Mouse (Mus musculus) hindbrain, embryonic 16.5 days (tissue): ENCODE measurements around the gene Ccna1. TPM values are rescaled to one million over a fixed set of nuclear protein-coding genes. Genes with fewer than 3 reads are reported as not detected.

Experiments used
- ATAC-seq: fragments of 200-750 bp; cut with Nextera tagmentation; 2 replicates; pipeline ENCODE4 v1.8.0; 2017; ENCODE audit warnings: moderate TSS enrichment, moderate library complexity
- H3K27ac ChIP-seq: fragments of 300-500 bp; sonication (generic); 2 replicates; pipeline ENCODE4 v1.5.1; 2014; ENCODE audit warnings: low read depth, mild to moderate bottlenecking, control low read depth, low read length, moderate library complexity
- H3K27me3 ChIP-seq: fragments of 300-500 bp; sonication (generic); replicated peaks from 2 replicates; pipeline ENCODE4 v1.6.1; 2014; ENCODE audit warnings: low read length; ENCODE audit not compliant: control insufficient read depth, insufficient read depth
- H3K36me3 ChIP-seq: fragments of 300-500 bp; sonication (generic); 2 replicates; pipeline ENCODE4 v1.6.1; 2014; ENCODE audit warnings: mild to moderate bottlenecking, low read length, moderate library complexity, mixed read lengths; ENCODE audit not compliant: control insufficient read depth, insufficient read depth
- H3K4me1 ChIP-seq: fragments of 300-500 bp; sonication (generic); 2 replicates; pipeline ENCODE4 v1.6.1; 2014; ENCODE audit warnings: low read depth, low read length; ENCODE audit not compliant: control insufficient read depth, insufficient read depth
- H3K4me2 ChIP-seq: fragments of 300-500 bp; sonication (generic); 2 replicates; pipeline ENCODE4 v1.6.1; 2014; ENCODE audit warnings: mild to moderate bottlenecking, low read length, control low read depth, moderate library complexity
- H3K4me3 ChIP-seq: fragments of 300-500 bp; sonication (generic); 2 replicates; pipeline ENCODE4 v1.5.1; 2014; ENCODE audit warnings: mild to moderate bottlenecking, low read length, control low read depth, moderate library complexity
- H3K9ac ChIP-seq: fragments of 300-500 bp; sonication (generic); 2 replicates; pipeline ENCODE4 v1.6.1; 2014; ENCODE audit warnings: low read depth, mild to moderate bottlenecking, control low read depth, low read length, moderate library complexity
- H3K9me3 ChIP-seq: fragments of 300-500 bp; sonication (generic); 2 replicates; pipeline ENCODE4 v1.6.1; 2014; ENCODE audit warnings: mild to moderate bottlenecking, low read length, moderate library complexity; ENCODE audit not compliant: control insufficient read depth
- WGBS: fragments of 180-500 bp; shearing (Covaris S2); extraction: QIAGEN DNeasy Blood & Tissue Kit; methylation state at CpG from one replicate; pipeline ENCODE4 v1.1.7; 2014; 5-methylcytosine and 5-hydroxymethylcytosine counted together
- polyA plus RNA-seq: library from polyadenylated mRNA; unstranded; fragments of >200 nt; fragmentation: Nextera tagmentation; extraction: Ambion mirVana; gene quantifications from 2 replicates; pipeline ENCODE4 v1.2.1, GENCODE M21; 2015

Gene Ccna1
- polyA plus RNA-seq, 1 experiment from 2014 or later, result 1.4 TPM

DNA sequence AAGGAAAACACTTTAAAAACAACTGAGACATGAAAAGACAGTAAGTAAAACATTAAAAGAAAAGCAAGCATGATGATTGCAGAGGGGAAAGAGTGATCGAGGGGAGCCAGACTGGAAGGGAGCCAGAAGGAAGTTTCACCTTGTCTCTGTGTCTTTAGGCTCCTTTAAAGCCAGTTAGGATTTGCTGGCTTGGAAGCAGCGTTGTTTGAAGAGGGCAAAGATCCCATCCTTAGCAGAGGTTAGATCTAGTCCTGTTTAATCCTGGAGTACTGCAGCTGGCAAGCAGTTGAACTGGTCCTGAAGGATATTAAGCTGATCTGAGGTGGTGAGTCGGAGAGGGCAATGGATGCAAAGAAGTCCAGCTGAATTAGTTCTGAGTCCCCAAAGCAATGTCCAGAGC lies 33.5 kb upstream of the Ccna1 start:
- ATAC-seq, result no peak
- Histone ChIP-seq H3K4me1 (no peaks in the 10 kb centered on the region), H3K9ac (no peak overlapping the region), H3K4me3 (no peak overlapping the region), H3K27ac (no peak overlapping the region), H3K27me3 (no peaks in the 10 kb centered on the region), H3K9me3 (no peaks in the 10 kb centered on the region), H3K4me2 (no peak overlapping the region), H3K36me3 (no peaks in the 10 kb centered on the region)
- 80% methylated on average over 3 of the region's 3 CpGs for WGBS

DNA sequence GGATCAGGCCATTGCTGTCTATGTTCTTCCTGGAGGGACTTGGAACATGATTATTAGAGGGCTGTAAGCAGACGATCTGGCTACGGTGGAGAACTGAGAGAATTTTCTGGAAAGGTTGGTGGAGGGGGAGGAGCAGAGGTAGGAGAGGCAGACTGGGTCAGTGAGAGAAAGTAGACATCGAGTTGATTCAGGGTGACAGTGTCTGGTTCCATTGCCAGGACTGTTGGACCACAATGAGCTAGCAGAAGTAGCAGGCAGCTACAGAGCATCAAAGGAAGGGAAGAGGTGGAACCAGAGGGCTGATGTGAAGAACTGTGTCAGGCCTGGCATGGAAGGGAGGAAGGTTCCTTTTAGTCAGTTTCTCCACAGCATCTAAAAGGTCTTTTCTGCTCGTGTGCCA lies 33.1 kb upstream of the Ccna1 start:
- no peak for ATAC-seq
- WGBS, result 77% methylated on average over 4 of the region's 4 CpGs
- H3K27ac ChIP-seq, result no peak overlapping the region
- no peaks in the 10 kb centered on the region for H3K27me3 ChIP-seq
- no peaks in the 10 kb centered on the region for H3K9me3 ChIP-seq
- H3K4me3 ChIP-seq, result no peak overlapping the region
- H3K4me1 ChIP-seq, result no peaks in the 10 kb centered on the region
- H3K9ac ChIP-seq, result no peak overlapping the region
- no peak overlapping the region for H3K4me2 ChIP-seq
- no peaks in the 10 kb centered on the region for H3K36me3 ChIP-seq

DNA sequence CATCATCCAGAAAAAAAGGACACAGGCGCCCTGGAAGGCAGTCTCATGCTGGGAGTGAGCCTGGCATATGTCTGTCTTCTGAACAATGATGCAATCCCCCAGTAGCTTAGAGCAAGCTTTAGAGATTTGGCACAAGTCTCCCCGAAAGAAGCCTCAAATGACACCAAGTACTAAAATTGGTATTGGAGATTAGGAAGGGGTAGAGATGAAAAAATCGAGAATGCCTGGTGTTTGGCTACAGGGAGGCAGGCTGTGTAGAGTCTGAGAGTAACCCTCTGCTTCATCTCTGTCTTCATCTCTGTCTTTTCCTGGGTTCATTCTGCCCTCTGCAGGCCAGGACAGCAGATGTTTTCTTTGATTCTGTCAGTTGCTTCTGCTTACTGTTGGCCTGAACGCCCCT lies 32.1 kb upstream of the Ccna1 start:
- no peaks in the 10 kb centered on the region for H3K27me3 ChIP-seq
- 60% methylated on average over 4 of the region's 4 CpGs for WGBS
- no peak overlapping the region for H3K4me3 ChIP-seq
- H3K4me2 ChIP-seq, result no peak overlapping the region
- ATAC-seq, result no peak; the same call in 1 of the 2 replicates
- H3K9ac ChIP-seq, result no peak overlapping the region
- no peaks in the 10 kb centered on the region for H3K4me1 ChIP-seq
- no peaks in the 10 kb centered on the region for H3K36me3 ChIP-seq
- no peak overlapping the region for H3K27ac ChIP-seq
- H3K9me3 ChIP-seq, result no peaks in the 10 kb centered on the region

DNA sequence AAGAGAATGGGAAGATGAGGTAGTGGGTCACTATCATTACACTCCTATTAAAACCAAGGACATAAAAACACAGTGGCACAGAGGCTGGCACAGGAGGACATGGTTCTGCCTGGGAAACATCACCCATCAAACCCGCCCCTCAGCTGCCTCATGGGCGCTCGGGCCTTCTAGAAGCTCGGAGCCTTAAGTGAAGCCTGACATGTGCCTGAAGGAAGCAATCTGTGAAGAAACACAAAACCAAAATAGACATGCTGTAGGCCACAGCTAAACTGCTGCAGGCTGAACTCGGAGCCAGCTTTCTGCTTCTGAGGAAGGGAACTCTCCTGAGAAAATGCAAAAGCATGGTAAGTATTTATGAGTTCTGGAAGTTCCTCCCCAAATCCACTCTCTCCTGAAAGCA lies 31.6 kb upstream of the Ccna1 start:
- Histone ChIP-seq H3K4me1 (no peaks in the 10 kb centered on the region), H3K4me3 (no peak overlapping the region), H3K36me3 (no peaks in the 10 kb centered on the region), H3K27ac (no peak overlapping the region), H3K4me2 (no peak overlapping the region), H3K27me3 (no peaks in the 10 kb centered on the region), H3K9ac (no peak overlapping the region), H3K9me3 (no peaks in the 10 kb centered on the region)
- no peak for ATAC-seq
- 85% methylated on average over 5 of the region's 5 CpGs for WGBS

DNA sequence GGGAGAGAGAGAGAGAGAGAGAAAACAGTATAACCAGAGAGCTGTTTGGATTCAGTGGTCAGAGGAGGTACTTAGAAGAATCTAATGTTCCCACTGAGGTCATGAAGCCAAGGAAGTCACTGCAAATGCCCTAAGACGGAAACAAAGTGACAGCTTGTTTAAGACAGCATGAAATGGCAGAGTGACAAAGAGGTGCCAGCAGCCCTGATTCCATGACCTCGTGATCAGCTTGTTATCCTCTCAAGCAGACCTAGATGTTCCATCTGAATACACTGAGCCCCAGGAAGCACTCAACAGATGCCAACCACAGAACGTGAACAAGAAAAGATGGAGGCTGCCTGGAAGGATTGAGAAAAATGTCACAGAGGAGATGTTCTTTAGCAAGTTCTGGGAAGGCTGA lies 30.4 kb upstream of the Ccna1 start:
- no peaks in the 10 kb centered on the region for H3K4me1 ChIP-seq
- no peak overlapping the region for H3K27ac ChIP-seq
- H3K4me3 ChIP-seq, result no peak overlapping the region
- H3K9ac ChIP-seq, result no peak overlapping the region
- H3K27me3 ChIP-seq, result no peaks in the 10 kb centered on the region
- peak; percentile 48; the same call in 1 of the 2 replicates for ATAC-seq
- H3K9me3 ChIP-seq, result no peaks in the 10 kb centered on the region
- WGBS, result 46% methylated on average over 3 of the region's 3 CpGs
- H3K4me2 ChIP-seq, result no peak overlapping the region
- no peaks in the 10 kb centered on the region for H3K36me3 ChIP-seq

DNA sequence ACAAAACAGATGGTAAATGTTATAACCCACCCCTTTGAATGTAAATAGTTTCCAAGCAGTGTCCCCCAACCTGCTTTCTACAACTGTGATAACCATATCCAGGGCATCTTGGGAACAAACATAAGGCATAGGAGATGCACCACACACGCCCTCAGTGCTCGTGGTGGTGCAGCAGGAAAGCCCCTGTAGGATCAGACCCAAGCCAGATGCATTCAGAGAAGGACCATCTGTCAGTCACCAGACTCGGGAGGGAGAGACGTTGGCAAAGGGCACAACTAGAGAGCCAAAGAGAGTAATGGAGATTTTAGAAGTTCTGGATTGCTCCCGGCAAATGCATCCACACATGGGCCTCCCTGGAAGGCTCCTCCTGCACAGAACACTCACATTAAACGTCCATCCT lies 29.5 kb upstream of the Ccna1 start:
- 42% methylated on average over 6 of the region's 6 CpGs for WGBS
- ATAC-seq, result peak; percentile 53; the same call in 1 of the 2 replicates
- no peak overlapping the region for H3K27ac ChIP-seq
- no peaks in the 10 kb centered on the region for H3K4me1 ChIP-seq
- no peaks in the 10 kb centered on the region for H3K27me3 ChIP-seq
- no peak overlapping the region for H3K9ac ChIP-seq
- no peak overlapping the region for H3K4me3 ChIP-seq
- H3K4me2 ChIP-seq, result no peak overlapping the region
- no peaks in the 10 kb centered on the region for H3K9me3 ChIP-seq
- no peaks in the 10 kb centered on the region for H3K36me3 ChIP-seq

DNA sequence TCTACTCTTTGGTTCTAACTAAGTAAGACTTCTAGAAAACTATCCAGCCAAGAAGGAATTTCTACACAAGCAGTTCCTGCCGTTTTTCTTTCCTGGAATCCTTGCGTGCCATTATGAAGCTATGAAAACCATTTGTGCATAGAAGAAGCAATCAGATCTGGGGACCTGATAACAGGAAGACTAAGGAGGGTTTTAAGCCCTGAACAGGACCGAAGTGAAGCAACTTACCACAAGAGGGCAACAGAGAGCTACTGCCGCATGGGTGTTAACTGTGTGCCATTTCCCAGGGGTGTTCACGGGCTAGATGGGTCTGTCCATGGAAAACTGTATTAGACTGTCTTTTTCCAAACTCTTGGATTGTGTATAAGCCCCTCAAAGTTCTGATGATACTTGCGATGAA lies 24.8 kb upstream of the Ccna1 start:
- Histone ChIP-seq H3K9me3 (no peaks in the 10 kb centered on the region), H3K4me2 (no peak overlapping the region), H3K4me1 (no peaks in the 10 kb centered on the region; the same call in 1 of the 2 replicates), H3K36me3 (no peaks in the 10 kb centered on the region), H3K27me3 (no peaks in the 10 kb centered on the region), H3K27ac (no peak overlapping the region), H3K4me3 (no peak overlapping the region), H3K9ac (no peak overlapping the region)
- WGBS, result 20% methylated on average over 6 of the region's 6 CpGs
- 0 out of 2 replicates have a peak, but pooled peaks have one; percentile 53 for ATAC-seq

DNA sequence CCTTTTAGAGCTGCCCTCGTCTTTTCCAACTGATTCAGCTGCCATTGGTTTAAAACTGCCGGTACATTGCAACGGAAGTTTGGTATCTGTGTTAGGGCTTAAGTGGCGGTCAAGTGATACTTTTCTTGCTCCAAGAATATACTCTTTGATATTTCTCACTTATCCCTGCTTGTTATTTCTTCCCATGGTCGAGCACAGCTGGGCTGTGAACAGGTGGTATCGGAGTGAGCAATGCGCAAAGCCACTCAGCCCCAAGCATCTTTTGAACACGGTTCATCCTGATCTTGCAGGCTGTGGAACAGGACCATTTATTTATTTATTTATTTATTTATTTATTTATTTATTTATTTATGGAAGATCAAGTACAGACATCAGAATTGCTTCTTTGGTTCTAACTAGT lies 24.3 kb upstream of the Ccna1 start:
- Histone ChIP-seq H3K4me3 (no peak overlapping the region), H3K27me3 (no peaks in the 10 kb centered on the region), H3K36me3 (no peaks in the 10 kb centered on the region), H3K9ac (no peak overlapping the region), H3K4me2 (no peak overlapping the region), H3K27ac (no peak overlapping the region), H3K9me3 (no peaks in the 10 kb centered on the region), H3K4me1 (no peaks in the 10 kb centered on the region; the same call in 1 of the 2 replicates)
- 84% methylated on average over 8 of the region's 8 CpGs for WGBS
- no peak for ATAC-seq

DNA sequence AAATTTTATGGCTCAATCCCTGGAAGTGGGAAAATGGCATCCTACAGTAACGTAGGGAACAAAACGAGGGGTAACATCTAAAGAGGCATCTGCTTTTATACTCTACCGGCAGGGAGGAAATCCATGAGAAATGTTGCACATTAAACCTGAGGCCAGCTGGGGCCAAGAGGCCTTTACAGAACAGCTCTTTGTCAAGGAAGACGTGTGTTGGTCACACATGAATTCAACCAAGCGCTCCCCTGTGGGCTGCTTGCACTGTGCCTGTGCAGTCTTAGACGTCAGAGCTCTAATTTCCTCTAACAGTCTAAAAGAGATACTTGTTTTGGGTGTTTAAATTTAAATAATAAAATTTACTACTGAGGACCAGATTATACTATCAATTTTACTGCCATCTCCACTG lies 22.9 kb upstream of the Ccna1 start:
- no peaks in the 10 kb centered on the region; the same call in 1 of the 2 replicates for H3K4me1 ChIP-seq
- ATAC-seq, result 0 out of 2 replicates have a peak, but pooled peaks have one; percentile 48
- no peaks in the 10 kb centered on the region for H3K36me3 ChIP-seq
- no peaks in the 10 kb centered on the region for H3K27me3 ChIP-seq
- no peak overlapping the region for H3K4me3 ChIP-seq
- H3K9me3 ChIP-seq, result no peaks in the 10 kb centered on the region
- no peak overlapping the region for H3K9ac ChIP-seq
- no peak overlapping the region for H3K4me2 ChIP-seq
- WGBS, result 26% methylated on average over 6 of the region's 6 CpGs
- H3K27ac ChIP-seq, result no peak overlapping the region

DNA sequence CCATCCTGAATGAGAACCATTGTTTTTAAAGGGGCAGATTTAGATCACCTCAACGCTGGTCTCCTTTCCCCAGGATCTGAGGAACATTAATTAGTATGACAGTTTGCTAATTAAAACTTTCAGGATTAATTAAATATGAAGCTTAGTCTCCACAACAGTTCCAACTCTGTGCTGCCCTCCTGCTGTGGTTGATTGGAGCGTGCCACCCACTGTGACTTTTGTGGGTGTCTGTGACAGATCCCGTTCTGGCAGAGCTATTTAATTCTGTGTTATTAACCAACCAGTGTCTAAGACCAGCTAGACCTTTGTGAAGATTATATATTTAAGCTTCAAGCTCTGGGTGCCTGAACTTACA lies 20.0 kb upstream of the Ccna1 start:
- H3K4me3 ChIP-seq, result no peak overlapping the region
- H3K9ac ChIP-seq, result no peak overlapping the region
- no peaks in the 10 kb centered on the region for H3K27me3 ChIP-seq
- ATAC-seq, result peak; percentile 76
- no peaks in the 10 kb centered on the region for H3K9me3 ChIP-seq
- H3K36me3 ChIP-seq, result no peaks in the 10 kb centered on the region
- 31% methylated on average over 3 of the region's 3 CpGs for WGBS
- no peaks in the 10 kb centered on the region; the same call in 1 of the 2 replicates for H3K4me1 ChIP-seq
- H3K27ac ChIP-seq, result no peak overlapping the region
- H3K4me2 ChIP-seq, result no peak overlapping the region
